Mouse (Mus musculus) T-helper 2 cell (primary cell): ENCODE results near the gene Lrrc3b.

Source experiments
- in situ Hi-C: fragments of 300-600 bp; cut with MboI, MseI; formaldehyde crosslinking; loops from one replicate; pipeline ENCODE4 v1.15.1; 2025; ENCODE audit warnings: high pct_unique_total_duplicates

Gene Lrrc3b

GRCm38 (mm10) chr14:15438485-15439157, at the start of gene Lrrc3b:
TSS of gene Lrrc3b (minus strand) at chr14:15438987.
- in situ Hi-C loops = no loop called here

DNA sequence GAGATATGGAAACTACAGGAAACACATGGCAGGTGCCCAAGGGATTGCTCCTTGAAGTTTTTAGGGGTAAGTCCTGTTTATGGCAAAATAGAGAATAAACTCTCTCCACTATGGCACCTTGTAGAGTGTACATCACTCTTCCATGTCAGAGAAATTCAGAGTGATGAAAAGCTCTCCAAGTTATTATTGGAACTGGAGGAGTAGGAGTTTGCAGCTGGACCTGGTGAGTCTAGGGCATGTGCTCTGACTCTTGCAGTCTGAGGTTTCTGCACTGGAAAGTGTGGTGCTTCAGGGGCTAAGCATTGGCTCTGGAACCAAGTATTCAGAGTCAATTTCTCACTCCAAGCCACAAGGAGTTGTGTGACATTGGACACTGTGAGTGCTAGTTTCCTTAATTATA, 38.9 kb upstream of the Lrrc3b start:
- in situ Hi-C loops = no loop called here

GRCm38 (mm10) chr14:15438096-15438484, 697 bp downstream of the Lrrc3b start:
- in situ Hi-C loops = no loop called here

DNA sequence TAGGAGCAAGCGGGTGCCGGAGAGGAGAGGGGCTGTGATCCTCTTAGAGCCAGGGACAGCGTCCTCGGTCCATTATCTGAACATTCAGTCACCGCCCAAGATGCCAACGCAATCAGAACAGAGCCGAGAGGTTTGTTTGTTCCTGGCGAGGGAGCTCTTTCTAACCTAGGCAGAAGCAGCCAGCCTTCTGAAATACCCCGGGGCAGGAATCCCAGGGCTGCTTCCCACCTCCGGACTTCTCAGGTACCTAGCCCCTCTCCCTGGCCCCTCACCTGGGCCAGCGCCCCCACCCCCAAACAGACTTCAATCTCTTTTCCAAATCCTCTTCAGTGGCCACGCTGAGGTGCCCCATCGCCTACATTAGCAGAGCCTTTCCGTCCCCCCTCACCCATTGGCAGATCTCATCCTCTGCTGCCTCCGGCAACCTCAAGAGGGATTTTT, 1.3 kb downstream of the Lrrc3b start:
- in situ Hi-C loops = no loop called here

- in situ Hi-C loops = no loop called here
Observed at GRCm38 (mm10) chr14:15437046-15437445, 1.7 kb downstream of the Lrrc3b start.

DNA sequence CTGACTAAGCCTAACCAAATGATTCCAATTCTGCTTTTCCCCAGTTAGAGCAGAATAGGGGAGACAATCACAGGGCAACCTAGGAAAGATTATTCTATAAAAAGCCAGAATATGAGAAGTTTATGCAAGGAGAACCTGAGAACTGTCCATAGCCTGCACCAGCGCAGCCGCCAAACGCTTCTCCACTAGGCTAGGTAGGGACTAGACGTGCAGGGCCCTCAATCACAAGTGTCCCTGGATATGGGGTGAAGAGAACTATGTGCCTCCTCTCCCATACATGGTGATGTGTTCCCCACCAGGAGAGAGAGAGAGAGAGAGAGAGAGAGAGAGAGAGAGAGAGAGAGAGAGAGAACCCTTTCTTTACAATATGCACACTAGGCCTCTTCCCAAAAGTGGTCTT, 2.2 kb downstream of the Lrrc3b start:
- in situ Hi-C loops = no loop called here

DNA sequence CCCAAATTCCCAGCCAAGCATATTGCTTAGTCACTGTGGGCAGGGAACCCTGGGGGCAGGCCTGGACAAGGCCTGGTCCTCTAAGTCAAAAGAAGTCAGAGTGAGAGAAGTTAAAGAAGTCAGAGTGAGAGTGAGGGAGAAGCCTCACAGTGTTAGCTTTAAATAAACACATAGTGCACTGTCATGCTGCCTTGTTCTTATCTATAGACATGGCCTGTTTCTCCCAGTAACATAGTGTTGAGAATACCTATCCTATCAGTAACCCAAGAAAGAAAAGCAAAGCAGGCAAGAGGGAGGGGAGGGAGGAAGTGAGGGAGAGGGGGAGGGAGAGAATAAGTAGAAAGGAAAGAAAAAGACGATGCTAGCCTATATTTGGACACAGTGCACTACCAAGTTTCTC, 6.4 kb downstream of the Lrrc3b start:
- in situ Hi-C loops = no loop called here

DNA sequence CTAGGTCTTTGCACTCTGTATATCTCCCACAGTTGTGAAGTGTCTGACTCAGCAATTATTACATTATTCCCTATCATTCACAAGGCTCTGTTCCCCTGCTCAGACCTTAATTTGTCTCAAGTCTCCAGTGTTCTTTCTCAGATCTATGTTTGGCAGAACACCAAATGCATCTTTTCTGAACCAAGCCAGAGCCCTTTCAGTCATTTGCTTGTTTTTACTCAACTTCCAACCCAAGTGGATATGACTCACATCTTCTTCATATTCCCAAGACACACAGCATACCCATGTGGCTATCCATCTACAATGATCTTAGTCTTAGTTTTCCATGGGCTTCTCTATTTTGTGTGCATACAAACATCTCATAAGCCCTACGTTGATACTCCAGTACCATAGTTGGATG, 17.2 kb downstream of the Lrrc3b start:
- in situ Hi-C loops = no loop called here

DNA sequence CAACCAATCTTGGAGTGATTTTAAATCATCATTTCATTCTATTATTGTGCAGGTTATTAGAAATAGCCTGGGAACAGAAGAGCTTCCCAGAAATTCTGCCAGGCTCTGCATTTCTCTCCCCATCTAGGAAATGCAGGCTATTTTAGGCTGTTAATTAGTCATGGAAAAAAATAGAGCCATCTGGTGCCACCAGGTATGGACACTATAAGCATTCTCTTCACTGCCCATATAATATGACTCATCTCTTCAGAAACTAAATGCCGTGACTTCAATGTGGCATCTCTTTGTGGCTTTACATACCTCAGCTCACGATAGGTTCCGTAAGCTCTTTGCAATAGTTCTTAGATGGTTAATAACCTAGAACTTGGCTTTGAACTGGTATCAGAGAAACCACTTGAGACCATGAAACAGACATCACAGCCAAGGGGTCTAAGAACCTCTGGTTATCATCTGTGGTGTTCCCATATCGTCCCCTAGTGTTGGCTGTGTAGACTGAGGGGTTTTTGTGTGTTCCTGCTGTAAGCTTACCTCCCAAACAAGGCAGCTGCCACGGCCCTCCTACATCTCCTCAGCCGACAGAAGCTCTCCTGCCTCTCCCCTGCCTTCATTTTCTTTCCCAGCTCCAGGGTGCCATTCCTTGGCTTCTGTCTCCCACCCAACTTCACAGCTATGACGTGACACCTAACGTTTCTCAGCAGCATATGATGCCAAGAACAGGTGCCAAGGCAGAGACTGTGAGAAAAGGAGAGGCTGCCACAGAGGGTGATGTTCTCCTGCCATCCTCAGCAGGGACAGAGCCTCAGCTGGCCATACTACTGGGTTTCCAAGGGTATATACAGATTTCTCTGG, 27.9 kb downstream of the Lrrc3b start:
- in situ Hi-C loops = no loop called here

GRCm38 (mm10) chr14:15385536-15385935, 53.3 kb downstream of the Lrrc3b start:
- in situ Hi-C loops = no loop called here

GRCm38 (mm10) chr14:15384972-15385371, 53.8 kb downstream of the Lrrc3b start:
- in situ Hi-C loops = no loop called here

GRCm38 (mm10) chr14:15384532-15384931, 54.3 kb downstream of the Lrrc3b start:
- in situ Hi-C loops = no loop called here

GRCm38 (mm10) chr14:15383133-15383532, 55.7 kb downstream of the Lrrc3b start:
- in situ Hi-C loops = no loop called here

DNA sequence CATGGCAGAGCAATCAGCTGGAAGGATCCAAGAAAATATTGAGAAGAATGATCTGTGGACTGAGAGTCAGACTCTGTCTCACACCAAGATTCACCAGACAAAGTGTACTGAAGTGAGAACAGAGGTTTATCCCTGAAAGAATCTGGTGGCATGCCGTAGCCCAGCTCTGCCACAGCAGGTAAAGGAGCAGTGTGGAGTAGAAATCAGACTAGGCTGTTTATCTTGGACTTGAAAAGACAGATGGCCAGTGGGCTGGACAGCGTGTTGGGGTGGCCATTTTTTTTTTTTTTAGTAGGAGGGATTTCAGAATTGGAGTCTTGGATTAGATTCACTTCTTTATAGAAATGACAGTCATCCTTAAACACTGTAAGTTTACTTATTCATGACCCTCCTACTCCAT, 61.4 kb downstream of the Lrrc3b start:
- in situ Hi-C loops = no loop called here

DNA sequence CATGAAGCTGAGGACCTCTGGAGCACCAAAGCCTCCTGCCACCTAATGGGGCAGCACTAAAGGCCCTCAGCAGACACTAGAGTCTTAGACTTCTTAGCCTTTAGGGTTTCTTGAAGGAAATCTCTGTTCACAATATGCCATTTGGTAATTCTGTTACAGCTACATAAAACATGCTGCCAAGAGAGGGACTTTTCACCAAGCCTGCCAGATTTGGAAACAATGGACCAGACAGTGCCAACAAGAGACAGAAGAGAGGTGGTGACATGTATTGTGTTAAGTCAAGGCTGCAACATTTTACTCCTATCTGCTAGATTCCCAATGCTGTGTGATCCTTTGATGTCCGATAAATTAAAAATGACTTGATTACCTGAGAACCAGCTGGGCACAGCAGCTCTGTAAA, 62.0 kb downstream of the Lrrc3b start:
- in situ Hi-C loops = no loop called here

DNA sequence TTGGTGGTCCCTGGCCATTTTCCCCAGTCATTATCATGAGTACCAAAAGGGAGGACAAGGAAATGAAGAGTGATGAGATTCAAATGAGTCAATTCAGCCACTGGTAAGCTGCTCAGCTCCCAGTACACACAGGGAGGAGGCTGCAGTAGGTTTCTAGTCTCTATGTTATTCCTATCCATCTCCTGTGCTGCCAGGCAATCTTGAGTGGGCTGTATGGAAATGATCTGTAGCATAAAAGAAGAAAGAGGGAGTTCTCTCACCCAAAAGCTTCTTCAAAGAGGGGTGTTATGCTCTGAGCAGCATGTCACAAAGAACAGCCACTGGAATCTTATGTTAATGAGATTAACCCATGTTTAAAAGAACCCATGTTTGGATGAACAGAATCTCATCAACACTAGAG, 64.5 kb downstream of the Lrrc3b start:
- in situ Hi-C loops = no loop called here

- in situ Hi-C loops = no loop called here
Observed at GRCm38 (mm10) chr14:15372985-15373384, 65.8 kb downstream of the Lrrc3b start.

- in situ Hi-C loops = no loop called here
Observed at GRCm38 (mm10) chr14:15365045-15365444, 73.7 kb downstream of the Lrrc3b start.

DNA sequence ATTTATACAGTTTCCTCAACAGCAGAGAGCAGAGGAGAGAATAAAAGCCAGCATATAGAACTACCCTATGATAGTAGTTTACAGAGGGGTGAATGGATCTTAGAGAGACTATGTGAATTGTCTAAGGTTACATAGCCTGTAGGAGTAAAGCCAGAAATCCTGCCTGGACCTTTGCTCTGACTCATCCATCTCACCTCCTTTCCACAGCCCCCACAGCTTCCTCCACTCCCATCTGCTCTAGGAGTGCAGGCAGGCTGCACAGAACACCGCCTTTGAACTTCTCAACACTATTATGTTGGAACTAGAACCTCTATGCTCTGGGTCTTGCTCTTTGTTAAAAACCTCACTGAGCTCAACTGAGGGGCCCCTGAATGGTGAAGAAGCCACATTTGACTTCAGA, 78.9 kb downstream of the Lrrc3b start:
- in situ Hi-C loops = loop anchor here (10.0 kb wide), 2 partner anchors 505 to 1015 kb away; no protein-coding TSS in a partner anchor

DNA sequence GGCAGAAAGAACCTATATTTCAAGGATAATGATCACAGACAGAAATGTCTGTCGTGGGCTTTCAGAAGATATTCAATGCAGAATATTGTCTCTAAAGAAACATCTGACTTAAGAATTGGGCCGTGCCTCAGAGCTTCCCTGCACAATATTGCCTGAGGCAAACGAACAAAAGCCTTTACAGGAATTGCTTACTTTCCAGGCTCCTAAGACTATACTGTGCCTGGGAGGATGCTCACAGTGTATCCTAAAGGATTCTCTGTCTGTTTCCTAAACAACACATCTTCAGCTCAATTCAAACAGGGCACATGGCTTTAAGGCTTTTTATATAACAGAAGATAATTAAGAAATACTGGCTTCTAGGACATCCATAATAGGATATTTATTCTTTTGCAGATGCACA, 79.7 kb downstream of the Lrrc3b start:
- in situ Hi-C loops = loop anchor here (10.0 kb wide), 2 partner anchors 506 to 1016 kb away; no protein-coding TSS in a partner anchor

DNA sequence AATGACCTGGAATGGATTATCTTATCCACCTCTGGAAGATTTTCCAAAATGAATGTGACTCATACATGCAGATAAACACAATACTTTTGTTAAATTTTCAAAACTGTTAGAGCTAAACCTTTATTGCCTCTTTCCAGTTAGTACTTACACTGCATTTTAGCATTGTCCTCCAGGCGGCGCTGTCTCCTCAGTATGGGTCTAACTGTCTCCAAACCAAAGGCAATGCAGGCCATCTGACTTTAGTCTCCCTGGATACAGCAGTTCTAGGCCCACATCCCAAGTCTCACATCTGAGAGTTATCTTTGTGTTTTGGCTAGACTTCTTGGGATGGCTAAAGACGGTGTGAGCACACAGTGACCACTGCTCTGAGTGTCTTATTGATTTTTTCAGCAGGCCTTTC, 83.3 kb downstream of the Lrrc3b start:
- in situ Hi-C loops = loop anchor here (10.0 kb wide), 2 partner anchors 509 to 1019 kb away; no protein-coding TSS in a partner anchor

- in situ Hi-C loops = loop anchor here (10.0 kb wide), 2 partner anchors 511 to 1021 kb away; no protein-coding TSS in a partner anchor
Observed at GRCm38 (mm10) chr14:15354299-15354698, 84.5 kb downstream of the Lrrc3b start.

DNA sequence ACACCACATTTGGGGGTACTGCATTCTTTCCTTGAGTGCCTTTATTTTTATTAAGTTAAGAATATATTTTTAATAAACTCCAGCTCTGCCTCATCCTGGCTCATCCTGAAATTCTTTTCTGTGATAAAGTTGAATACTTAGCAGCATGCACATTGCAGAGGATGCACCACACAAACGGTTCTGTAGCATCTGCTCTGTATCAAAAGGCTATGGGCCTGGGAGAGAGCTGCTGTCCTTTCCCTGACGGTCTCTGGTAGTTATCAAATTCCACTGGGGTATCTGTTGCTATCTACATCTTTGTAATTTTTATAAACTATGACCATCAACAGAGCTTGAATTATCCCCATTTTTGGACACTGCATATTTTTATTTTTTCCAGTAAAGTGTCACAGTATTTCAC, 105.7 kb downstream of the Lrrc3b start:
- in situ Hi-C loops = no loop called here
